Mouse (Mus musculus) c-Kit-negative CD71-positive TER-119-positive erythroid progenitor cells, embryonic 14.5 days (primary cell): ENCODE results near the gene Snap25.

Experiments
- DNase-seq: peaks from one replicate; pipeline ENCODE4 v3.0.0-alpha.2; 2013; ENCODE audit warnings: low read depth, low spot score

Snap25 gene

GRCm38 (mm10) chr2:136811331-136811730 is 98.1 kb downstream of the Snap25 start:
- no peak for DNase-seq

- no peak for DNase-seq
Observed at GRCm38 (mm10) chr2:136816717-136817400, 103.6 kb downstream of the Snap25 start.

- DNase-seq: no peak
Observed at GRCm38 (mm10) chr2:136823751-136824716, 110.8 kb downstream of the Snap25 start.

- DNase-seq: no peak
Observed at GRCm38 (mm10) chr2:136827612-136828011, 114.4 kb downstream of the Snap25 start.
